Mouse (Mus musculus): Measurements from ENCODE around the gene Fgr.
A peak's percentile ranks its signal among the peaks of the same experiment; 100 is the strongest.

The Fgr gene

GRCm38 (mm10) chr4:132971601-132972000 lies 2.3 kb upstream of the Fgr start:
- DNase-seq (ENCODE audit: low read depth, low spot score) = no peak
- no peaks in the 10 kb centered on the region for H3K27me3 ChIP-seq (ENCODE audit: control insufficient read depth, insufficient read depth, low read length, poor library complexity, severe bottlenecking)

GRCm38 (mm10) chr4:132972101-132972500 lies 1.8 kb upstream of the Fgr start:
- H3K27me3 ChIP-seq (ENCODE audit: control insufficient read depth, insufficient read depth, low read length, poor library complexity, severe bottlenecking) = no peaks in the 10 kb centered on the region
- no peaks in the 10 kb centered on the region for H3K36me3 ChIP-seq (ENCODE audit: control insufficient read depth, insufficient read depth, low read length, poor library complexity, severe bottlenecking)
- DNase-seq (ENCODE audit: low read depth, low spot score) = peak; percentile 47

More at GRCm38 (mm10) chr4:132971601-132972000, 2.3 kb upstream of the Fgr start:
- H3K36me3 ChIP-seq (ENCODE audit: control insufficient read depth, insufficient read depth, low read length, poor library complexity, severe bottlenecking) = no peaks in the 10 kb centered on the region

GRCm38 (mm10) chr4:132972556-132972955 lies 1.3 kb upstream of the Fgr start:
- Histone ChIP-seq H3K36me3 (ENCODE audit: control insufficient read depth, insufficient read depth, low read length, poor library complexity, severe bottlenecking) (no peaks in the 10 kb centered on the region), H3K27me3 (ENCODE audit: control insufficient read depth, insufficient read depth, low read length, poor library complexity, severe bottlenecking) (no peaks in the 10 kb centered on the region)

GRCm38 (mm10) chr4:132973186-132973585 lies 709 bp upstream of the Fgr start:
- Histone ChIP-seq H3K36me3 (ENCODE audit: control insufficient read depth, insufficient read depth, low read length, poor library complexity, severe bottlenecking) (no peaks in the 10 kb centered on the region), H3K27me3 (ENCODE audit: control insufficient read depth, insufficient read depth, low read length, poor library complexity, severe bottlenecking) (no peaks in the 10 kb centered on the region)
- DNase-seq (ENCODE audit: low read depth, low spot score) = peak; percentile 30

More at GRCm38 (mm10) chr4:132972556-132972955, 1.3 kb upstream of the Fgr start:
- DNase-seq (ENCODE audit: low read depth, low spot score) = no peak

- no peaks in the 10 kb centered on the region for H3K36me3 ChIP-seq (ENCODE audit: control insufficient read depth, insufficient read depth, low read length, poor library complexity, severe bottlenecking)
- no peaks in the 10 kb centered on the region for H3K27me3 ChIP-seq (ENCODE audit: control insufficient read depth, insufficient read depth, low read length, poor library complexity, severe bottlenecking)
- DNase-seq (ENCODE audit: low read depth, low spot score) = peak; percentile 30
These were observed 1.0 kb downstream of the Fgr start for GRCm38 (mm10) chr4:132974904-132975303.

GRCm38 (mm10) chr4:132975791-132976190 lies 1.9 kb downstream of the Fgr start:
- Histone ChIP-seq H3K27me3 (ENCODE audit: control insufficient read depth, insufficient read depth, low read length, poor library complexity, severe bottlenecking) (no peaks in the 10 kb centered on the region), H3K36me3 (ENCODE audit: control insufficient read depth, insufficient read depth, low read length, poor library complexity, severe bottlenecking) (no peaks in the 10 kb centered on the region)
- peak; percentile 44 for DNase-seq (ENCODE audit: low read depth, low spot score)

- no peaks in the 10 kb centered on the region for H3K27me3 ChIP-seq (ENCODE audit: control insufficient read depth, insufficient read depth, low read length, poor library complexity, severe bottlenecking)
- H3K36me3 ChIP-seq (ENCODE audit: control insufficient read depth, insufficient read depth, low read length, poor library complexity, severe bottlenecking) = no peaks in the 10 kb centered on the region
- DNase-seq (ENCODE audit: low read depth, low spot score) = peak; percentile 79
These were observed 2.8 kb downstream of the Fgr start for GRCm38 (mm10) chr4:132976729-132977128.

GRCm38 (mm10) chr4:132977597-132977996 lies 3.7 kb downstream of the Fgr start:
- Histone ChIP-seq H3K27me3 (ENCODE audit: control insufficient read depth, insufficient read depth, low read length, poor library complexity, severe bottlenecking) (no peaks in the 10 kb centered on the region), H3K36me3 (ENCODE audit: control insufficient read depth, insufficient read depth, low read length, poor library complexity, severe bottlenecking) (no peaks in the 10 kb centered on the region)
- DNase-seq (ENCODE audit: low read depth, low spot score) = peak; percentile 45

- no peaks in the 10 kb centered on the region for H3K27me3 ChIP-seq (ENCODE audit: control insufficient read depth, insufficient read depth, low read length, poor library complexity, severe bottlenecking)
- no peaks in the 10 kb centered on the region for H3K36me3 ChIP-seq (ENCODE audit: control insufficient read depth, insufficient read depth, low read length, poor library complexity, severe bottlenecking)
- no peak for DNase-seq (ENCODE audit: low read depth, low spot score)
These were observed 5.3 kb downstream of the Fgr start for GRCm38 (mm10) chr4:132979186-132979585.

GRCm38 (mm10) chr4:132981621-132982020 lies 7.7 kb downstream of the Fgr start:
- DNase-seq (ENCODE audit: low read depth, low spot score) = no peak
- H3K27me3 ChIP-seq (ENCODE audit: control insufficient read depth, insufficient read depth, low read length, poor library complexity, severe bottlenecking) = no peaks in the 10 kb centered on the region
- H3K36me3 ChIP-seq (ENCODE audit: control insufficient read depth, insufficient read depth, low read length, poor library complexity, severe bottlenecking) = no peaks in the 10 kb centered on the region

GRCm38 (mm10) chr4:132982999-132983398 lies 9.1 kb downstream of the Fgr start:
- Histone ChIP-seq H3K27me3 (ENCODE audit: control insufficient read depth, insufficient read depth, low read length, poor library complexity, severe bottlenecking) (no peaks in the 10 kb centered on the region), H3K36me3 (ENCODE audit: control insufficient read depth, insufficient read depth, low read length, poor library complexity, severe bottlenecking) (no peaks in the 10 kb centered on the region)
- DNase-seq (ENCODE audit: low read depth, low spot score) = no peak

- Histone ChIP-seq H3K36me3 (ENCODE audit: control insufficient read depth, insufficient read depth, low read length, poor library complexity, severe bottlenecking) (no peaks in the 10 kb centered on the region), H3K27me3 (ENCODE audit: control insufficient read depth, insufficient read depth, low read length, poor library complexity, severe bottlenecking) (no peaks in the 10 kb centered on the region)
- no peak for DNase-seq (ENCODE audit: low read depth, low spot score)
These were observed 10.0 kb downstream of the Fgr start for GRCm38 (mm10) chr4:132983664-132984512.

GRCm38 (mm10) chr4:132988581-132989355 lies 14.9 kb downstream of the Fgr start:
- no peaks in the 10 kb centered on the region for H3K27me3 ChIP-seq (ENCODE audit: control insufficient read depth, insufficient read depth, low read length, poor library complexity, severe bottlenecking)
- no peaks in the 10 kb centered on the region; the same call in 1 of the 2 replicates for H3K36me3 ChIP-seq (ENCODE audit: control insufficient read depth, insufficient read depth, low read length, poor library complexity, severe bottlenecking)
- DNase-seq (ENCODE audit: low read depth, low spot score) = peak; percentile 60

- DNase-seq (ENCODE audit: low read depth, low spot score) = no peak
- H3K36me3 ChIP-seq (ENCODE audit: control insufficient read depth, insufficient read depth, low read length, poor library complexity, severe bottlenecking) = peaks cover 3% of the 10 kb centered on the region; the same call in 1 of the 2 replicates
- H3K27me3 ChIP-seq (ENCODE audit: control insufficient read depth, insufficient read depth, low read length, poor library complexity, severe bottlenecking) = no peaks in the 10 kb centered on the region
These were observed 19.7 kb downstream of the Fgr start for GRCm38 (mm10) chr4:132993553-132993952.

Data from splenic B cell, adult 2 months (primary cell).